Mouse (Mus musculus) bone marrow macrophage, adult 2 months (primary cell): Measurements from ENCODE around the gene Tmem260. TPM values are rescaled to one million over a fixed set of nuclear protein-coding genes. Genes with fewer than 3 reads are reported as not detected.

ENCODE experiments used
- H3K27ac ChIP-seq: 2 replicates; pipeline ENCODE4 v1.5.1; 2012; ENCODE audit warnings: low read depth, low read length; ENCODE audit not compliant: insufficient read depth
- H3K4me1 ChIP-seq: 2 replicates; pipeline ENCODE4 v1.6.1; 2012; ENCODE audit warnings: low read length; ENCODE audit not compliant: control insufficient read depth, insufficient read depth
- H3K4me3 ChIP-seq: 2 replicates; pipeline ENCODE4 v1.5.1; 2012; ENCODE audit warnings: mild to moderate bottlenecking, low read length, moderate library complexity; ENCODE audit not compliant: insufficient read depth
- CTCF ChIP-seq: IDR thresholded peaks from 2 replicates; pipeline ENCODE4 v1.5.1; 2012; ENCODE audit warnings: low read depth, mild to moderate bottlenecking, low read length, moderate library complexity
- POLR2A ChIP-seq: IDR thresholded peaks from 2 replicates; pipeline ENCODE4 v1.6.1; 2012; ENCODE audit warnings: mild to moderate bottlenecking, low read depth, low read length, borderline replicate concordance
- polyA plus RNA-seq: library from polyadenylated mRNA; stranded (reverse); fragments of >200 nt; gene quantifications from 2 replicates; pipeline ENCODE4 v1.2.4, GENCODE M21; 2012; ENCODE audit not compliant: missing spikeins, insufficient read depth, insufficient read length

The Tmem260 gene
- polyA plus RNA-seq, 1 experiment: 21.4 TPM

GRCm38 (mm10) chr14:48546009-48546408, 100.1 kb downstream of the Tmem260 start:
- H3K4me3 ChIP-seq: no peak overlapping the region
- H3K27ac ChIP-seq: no peak overlapping the region
- H3K4me1 ChIP-seq: no peaks in the 10 kb centered on the region
- no peak for TF ChIP-seq CTCF
- TF ChIP-seq POLR2A: no peak

DNA sequence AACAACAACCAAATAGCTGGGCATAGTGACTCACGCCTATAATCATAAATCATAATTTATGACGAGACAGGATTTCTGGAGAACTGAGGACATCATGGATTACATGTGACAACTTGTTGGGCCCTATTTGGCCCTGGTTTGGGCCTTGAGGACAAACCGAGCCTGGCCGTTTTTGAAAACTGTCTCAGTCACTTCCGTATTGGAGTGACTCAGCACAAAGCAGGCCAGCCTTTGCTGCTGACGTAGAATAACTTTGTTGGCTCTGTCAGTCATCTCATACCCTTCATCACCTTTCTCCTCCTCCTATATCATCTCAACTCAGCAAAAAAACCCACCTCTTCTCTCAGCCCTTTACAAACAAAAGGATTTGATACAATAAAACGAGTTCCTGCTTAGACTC, 103.8 kb downstream of the Tmem260 start:
- 0 out of 2 replicates have a peak overlapping the region, but pooled peaks have one; percentile 19 for H3K27ac ChIP-seq
- H3K4me3 ChIP-seq: no peak overlapping the region
- peaks cover 2% of the 10 kb centered on the region; the same call in 1 of the 2 replicates for H3K4me1 ChIP-seq
- TF ChIP-seq CTCF: no peak
- no peak for TF ChIP-seq POLR2A

DNA sequence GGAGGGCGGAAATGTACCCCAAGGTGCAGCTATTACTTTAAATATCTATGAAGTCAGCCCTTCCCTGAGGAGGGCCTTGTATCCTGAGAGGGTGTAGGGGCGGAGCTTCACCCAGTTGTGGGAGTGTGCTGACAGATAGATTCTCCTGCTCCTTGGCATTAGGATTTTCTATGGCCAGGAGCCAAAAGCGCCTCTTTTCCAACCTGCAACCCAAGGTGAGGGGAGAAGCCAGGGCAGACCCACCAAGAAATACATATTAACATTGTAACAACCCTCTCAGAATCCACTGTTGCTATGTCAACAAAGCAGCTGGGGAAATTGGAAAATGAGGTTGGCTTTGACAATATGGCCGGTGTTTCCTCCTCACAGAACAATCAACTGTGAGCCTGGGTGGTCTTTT, 107.3 kb downstream of the Tmem260 start:
- H3K4me1 ChIP-seq: peaks cover 2% of the 10 kb centered on the region; the same call in 1 of the 2 replicates
- TF ChIP-seq POLR2A: no peak
- no peak overlapping the region for H3K4me3 ChIP-seq
- no peak overlapping the region for H3K27ac ChIP-seq

DNA sequence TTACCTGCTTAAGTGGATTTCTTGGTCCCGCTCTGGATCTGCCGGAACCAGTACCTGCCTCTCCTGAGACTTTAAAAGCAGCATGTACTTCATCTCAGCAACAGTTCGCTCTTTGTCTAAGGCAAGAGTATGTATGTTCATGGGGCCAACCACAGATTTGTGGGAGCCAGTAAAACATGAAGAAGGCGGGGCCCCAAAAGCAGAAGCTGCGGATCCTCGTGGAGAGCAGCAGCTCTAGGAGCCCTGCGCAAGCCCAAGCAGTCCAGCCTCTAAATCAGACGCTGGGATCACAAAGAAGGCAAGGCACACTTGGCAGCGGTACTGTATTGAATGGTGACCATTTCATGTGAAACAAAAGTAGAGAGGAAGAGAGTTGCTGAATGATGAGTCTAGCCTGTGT, 107.8 kb downstream of the Tmem260 start:
- peaks cover 2% of the 10 kb centered on the region; the same call in 1 of the 2 replicates for H3K4me1 ChIP-seq
- no peak overlapping the region for H3K4me3 ChIP-seq
- no peak overlapping the region for H3K27ac ChIP-seq
- TF ChIP-seq CTCF (no peak), POLR2A (no peak)

- Histone ChIP-seq H3K4me1 (no peaks in the 10 kb centered on the region; the same call in 1 of the 2 replicates), H3K27ac (no peak overlapping the region), H3K4me3 (no peak overlapping the region)
- TF ChIP-seq CTCF (no peak), POLR2A (no peak)
Observed at GRCm38 (mm10) chr14:48558975-48559374, 113.1 kb downstream of the Tmem260 start.

GRCm38 (mm10) chr14:48559736-48560135, 113.8 kb downstream of the Tmem260 start:
- no peak overlapping the region for H3K4me3 ChIP-seq
- H3K27ac ChIP-seq: no peak overlapping the region
- TF ChIP-seq POLR2A: no peak
- H3K4me1 ChIP-seq: no peaks in the 10 kb centered on the region

GRCm38 (mm10) chr14:48566596-48566995, 120.7 kb downstream of the Tmem260 start:
- TF ChIP-seq CTCF: no peak
- TF ChIP-seq POLR2A: no peak
- no peak overlapping the region for H3K4me3 ChIP-seq
- no peak overlapping the region for H3K27ac ChIP-seq
- 0 out of 2 replicates have a peak, but pooled peaks cover 2% of the 10 kb centered on the region for H3K4me1 ChIP-seq

Other genes starting within 250 kb of the Tmem260 start
- not detected in 2 replicates for gene Otx2, start 227.7 kb downstream of the Tmem260 start, polyA plus RNA-seq